Mouse (Mus musculus) heart, postnatal 14 days (tissue): ENCODE measurements around the gene Gna13. TPM values are rescaled to one million over a fixed set of nuclear protein-coding genes. Genes with fewer than 3 reads are reported as not detected.
"Not testable (repeated sequence)": the region's sequence is repeated elsewhere in the genome, so short reads cannot be mapped to it uniquely, and the experiment has no call there.

Source experiments
- DNase-seq, 2 experiments: peaks; one replicate each; pipeline ENCODE4 v3.0.0; 2021 to 2022
- intact Hi-C: fragments of 180-260 bp; cut with DNase I; formaldehyde crosslinking; loops from one replicate; pipeline ENCODE4 v1.15.1; 2025
- long read RNA-seq, 2 experiments: library from polyadenylated mRNA; stranded (forward); transcript quantifications; one replicate each; pipeline ENCODE4 v2.0.0; 2021
- total RNA-seq, 2 experiments: library from RNA; stranded (reverse); gene quantifications; 2 replicates each; pipeline ENCODE4 v1.2.3; 2021

Gna13 gene
- total RNA-seq: 10 to 100 TPM; 37.6 to 38.4 TPM
- long read RNA-seq, experiment 1, full-length matches to known transcripts: 16 of 22 reads
- long read RNA-seq, experiment 1, partial matches to known transcripts: 1 of 22 reads
- long read RNA-seq, experiment 1, other reads (novel, unspliced or antisense): 5 of 22 reads
- long read RNA-seq, experiment 2, full-length matches to known transcripts: 19 of 25 reads
- long read RNA-seq, experiment 2, partial matches to known transcripts: 2 of 25 reads
- long read RNA-seq, experiment 2, other reads (novel, unspliced or antisense): 4 of 25 reads

DNA sequence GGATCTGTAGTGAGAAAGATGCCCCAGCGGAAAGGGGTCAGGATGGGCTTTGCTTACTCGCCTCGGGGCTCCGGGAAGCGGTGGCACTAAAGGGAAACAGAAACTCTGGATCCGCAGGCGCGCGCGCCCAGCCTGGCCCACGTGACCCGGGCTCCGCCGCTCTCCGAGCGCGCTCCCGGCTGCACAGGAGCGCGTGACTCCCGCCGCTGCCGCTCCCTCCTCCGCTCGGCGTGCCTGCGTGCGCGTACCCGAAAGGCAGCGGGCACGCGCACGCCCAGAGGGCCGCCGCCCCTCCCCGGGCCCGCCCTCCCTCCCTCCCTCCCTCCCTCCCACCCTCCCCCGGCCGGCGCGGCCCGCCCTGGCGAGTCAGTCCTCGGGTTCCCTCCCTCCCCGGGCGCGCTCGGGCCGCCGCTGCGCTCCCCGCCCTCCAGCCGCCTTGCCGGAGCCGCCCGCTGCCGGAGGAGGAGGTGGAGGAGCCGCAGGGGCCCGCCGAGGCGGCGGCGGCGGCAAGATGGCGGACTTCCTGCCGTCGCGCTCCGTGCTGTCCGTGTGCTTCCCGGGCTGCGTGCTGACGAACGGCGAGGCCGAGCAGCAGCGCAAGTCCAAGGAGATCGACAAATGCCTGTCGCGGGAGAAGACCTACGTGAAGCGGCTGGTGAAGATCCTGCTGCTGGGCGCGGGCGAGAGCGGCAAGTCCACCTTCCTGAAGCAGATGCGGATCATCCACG, at the start of gene Gna13:
Gene Gna13, plus strand, starts transcription at position 369 of the 728 bp plus-strand sequence.
- intact Hi-C loops: loop anchor here (1.0 kb wide), 1 partner anchor 63 kb away; the partner anchor contains the start of gene Amz2
- peak; percentile 95 for DNase-seq

DNA sequence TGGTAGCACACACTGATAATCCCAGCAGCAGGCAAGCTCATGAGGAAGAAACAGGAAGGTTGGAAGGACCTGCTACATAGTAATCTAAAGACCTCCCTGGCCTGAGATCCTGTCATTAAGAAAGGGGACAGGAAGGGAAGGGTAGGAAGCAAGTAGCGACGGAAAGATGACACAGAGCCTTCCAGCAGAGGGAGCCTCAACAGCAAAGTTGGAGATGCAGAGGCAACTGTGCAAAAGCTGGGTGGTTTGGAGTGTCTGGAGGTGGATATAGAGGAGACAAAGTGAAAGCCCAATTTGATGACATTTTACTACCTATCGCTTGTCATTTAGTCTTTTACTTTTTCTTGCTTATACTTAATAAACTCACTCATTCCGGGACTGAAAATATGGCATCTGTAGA, 45.7 kb upstream of the Gna13 start:
- peak; percentile 43 to 69 for DNase-seq
- intact Hi-C loops: no loop called here

DNA sequence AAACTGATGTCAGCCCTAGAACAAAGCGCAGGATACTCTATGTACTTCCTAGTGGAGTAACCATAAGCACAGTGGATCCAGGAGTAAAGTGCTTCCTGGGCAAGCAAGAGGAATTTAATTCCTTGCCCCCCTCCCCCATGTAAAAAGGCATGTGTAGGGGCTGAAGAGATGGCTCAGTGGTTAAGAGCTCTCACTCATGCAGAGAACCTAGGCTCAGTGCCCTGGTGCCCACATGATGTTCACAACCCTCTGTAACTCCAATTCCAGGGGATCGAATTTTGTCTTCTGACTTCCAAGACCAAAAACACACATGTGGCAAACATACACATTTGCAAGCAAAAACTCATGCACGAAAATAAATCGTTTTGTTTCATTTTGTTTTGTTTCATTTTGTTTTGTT, 43.2 kb upstream of the Gna13 start:
- intact Hi-C loops: no loop called here

DNA sequence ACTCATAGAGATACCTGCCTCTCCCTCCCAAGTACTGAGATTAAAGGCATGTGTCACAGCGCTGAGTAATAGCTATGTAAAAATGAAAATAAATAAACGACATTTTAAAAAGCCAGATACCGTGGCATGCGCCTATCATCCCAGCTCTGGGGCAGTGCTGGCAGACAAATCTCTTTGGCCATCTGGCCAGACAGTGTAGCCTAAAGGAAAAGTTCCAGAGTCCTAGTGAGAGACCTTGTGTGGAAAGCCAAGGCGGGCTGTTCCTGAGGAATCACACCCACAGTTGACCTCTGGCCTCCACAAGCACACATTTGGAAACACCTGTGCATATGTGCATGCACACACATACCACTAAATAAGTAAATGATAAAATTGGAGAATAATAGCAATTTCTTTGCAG, 42.7 kb upstream of the Gna13 start:
- no peak for DNase-seq
- intact Hi-C loops: no loop called here

More for the DNA sequence above, 43.2 kb upstream of the Gna13 start:
- DNase-seq: no peak

DNA sequence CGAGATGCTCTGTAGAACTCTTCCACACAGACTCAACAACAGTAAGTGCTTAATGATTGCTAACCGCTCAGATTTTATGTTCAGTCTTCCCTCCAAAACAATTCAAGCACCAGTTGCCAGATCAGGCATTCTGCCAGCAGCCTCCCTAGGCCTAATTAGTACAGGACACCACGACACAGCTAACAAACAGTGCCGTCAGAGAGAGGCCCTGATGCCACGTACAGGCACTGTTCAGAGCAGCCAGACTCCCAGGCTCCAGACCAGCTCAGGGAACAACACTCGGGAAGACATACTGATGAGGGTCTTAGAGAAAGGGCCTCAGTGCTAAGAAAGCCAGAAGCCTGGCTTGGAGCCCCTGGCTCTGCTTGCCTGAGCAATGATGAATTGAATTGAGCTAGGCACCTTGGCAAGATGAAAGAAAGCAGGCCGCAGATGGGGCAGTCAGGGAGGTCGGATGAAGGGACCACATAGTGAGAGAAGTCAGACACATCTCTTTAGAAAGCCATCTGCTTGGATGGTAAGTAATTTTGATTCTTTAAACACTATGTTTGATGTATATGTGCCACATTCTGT, 42.2 kb upstream of the Gna13 start:
- DNase-seq: peak in 1 of 2 experiments; percentile 9
- intact Hi-C loops: no loop called here

DNA sequence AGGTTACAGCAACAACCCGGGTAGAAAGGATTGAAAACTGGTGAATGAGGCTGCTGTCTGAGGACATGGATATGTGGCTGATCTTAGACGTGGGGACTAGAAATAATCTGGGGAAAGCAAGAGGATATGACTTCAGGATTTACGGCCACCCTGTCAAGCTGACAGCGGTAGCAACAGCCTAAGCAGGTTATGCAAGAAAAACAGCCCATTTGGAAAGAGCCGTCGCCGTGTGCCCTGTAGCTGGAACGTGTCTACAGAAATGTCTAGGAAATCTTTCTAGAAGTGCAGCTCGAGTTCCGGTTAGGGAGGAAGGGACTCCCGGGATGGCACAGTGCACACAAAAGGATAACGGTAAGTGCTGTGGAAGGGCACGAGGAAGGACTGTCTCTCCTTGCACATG, 36.4 kb upstream of the Gna13 start:
- no peak for DNase-seq
- intact Hi-C loops: no loop called here

DNA sequence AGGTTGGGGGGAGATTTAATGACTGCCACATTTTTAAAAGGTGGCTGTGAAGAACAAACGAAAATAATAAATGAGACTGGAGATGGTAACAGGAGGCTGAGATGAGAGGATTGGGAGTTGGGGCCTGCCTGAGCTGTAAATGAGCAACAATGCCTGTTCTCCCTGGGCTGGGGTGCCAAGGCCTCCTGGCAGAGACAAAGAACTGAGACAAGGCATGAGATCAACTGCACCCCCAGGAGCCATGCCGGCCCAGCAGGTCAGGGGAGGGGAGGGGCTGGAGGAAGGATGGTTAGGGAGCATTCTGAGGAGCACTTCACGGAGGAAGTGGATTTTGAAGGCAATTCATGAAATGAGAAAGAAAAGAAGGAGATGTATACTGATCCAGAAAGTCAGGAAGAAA, 35.2 kb upstream of the Gna13 start:
- no peak for DNase-seq
- intact Hi-C loops: no loop called here

DNA sequence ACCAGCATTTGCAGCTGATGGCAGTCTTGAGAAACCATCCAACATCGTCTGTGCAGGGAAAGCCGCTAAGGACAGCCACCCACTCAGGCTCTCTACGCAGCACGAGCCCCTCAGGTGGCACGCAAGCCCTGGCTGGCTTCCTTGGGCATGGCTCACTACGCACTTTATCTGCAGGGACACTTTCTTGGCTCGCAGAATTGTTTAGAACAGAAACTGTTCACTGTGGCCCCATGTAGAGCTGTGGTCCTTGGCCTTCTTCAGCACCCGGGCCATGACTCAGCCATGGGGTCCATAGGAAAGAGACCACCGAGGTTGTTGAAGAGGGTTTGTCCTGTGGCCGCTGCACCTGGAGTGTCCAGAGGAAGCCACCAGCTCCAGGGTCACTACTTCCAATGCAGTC, 34.7 kb upstream of the Gna13 start:
- no peak for DNase-seq
- intact Hi-C loops: no loop called here

DNA sequence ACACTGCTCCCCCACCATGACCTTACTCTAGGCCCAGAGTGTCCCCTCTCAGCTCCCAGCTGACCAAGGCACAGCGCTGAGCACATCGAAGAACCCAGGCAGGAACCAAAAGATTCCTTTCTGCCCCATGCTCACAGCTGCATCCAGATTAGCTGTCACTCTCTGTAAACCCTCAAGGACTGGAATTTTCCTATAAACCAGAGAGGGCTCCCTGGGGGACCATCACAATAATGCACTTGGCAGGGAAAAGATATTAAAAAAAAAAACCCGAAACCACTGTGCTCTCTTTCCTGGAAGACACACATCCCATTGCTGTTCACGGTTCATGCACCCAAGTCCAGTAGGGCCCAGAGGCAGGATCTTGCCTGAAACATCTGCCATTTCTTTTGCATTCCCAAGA, 33.3 kb upstream of the Gna13 start:
- DNase-seq: no peak
- intact Hi-C loops: no loop called here

DNA sequence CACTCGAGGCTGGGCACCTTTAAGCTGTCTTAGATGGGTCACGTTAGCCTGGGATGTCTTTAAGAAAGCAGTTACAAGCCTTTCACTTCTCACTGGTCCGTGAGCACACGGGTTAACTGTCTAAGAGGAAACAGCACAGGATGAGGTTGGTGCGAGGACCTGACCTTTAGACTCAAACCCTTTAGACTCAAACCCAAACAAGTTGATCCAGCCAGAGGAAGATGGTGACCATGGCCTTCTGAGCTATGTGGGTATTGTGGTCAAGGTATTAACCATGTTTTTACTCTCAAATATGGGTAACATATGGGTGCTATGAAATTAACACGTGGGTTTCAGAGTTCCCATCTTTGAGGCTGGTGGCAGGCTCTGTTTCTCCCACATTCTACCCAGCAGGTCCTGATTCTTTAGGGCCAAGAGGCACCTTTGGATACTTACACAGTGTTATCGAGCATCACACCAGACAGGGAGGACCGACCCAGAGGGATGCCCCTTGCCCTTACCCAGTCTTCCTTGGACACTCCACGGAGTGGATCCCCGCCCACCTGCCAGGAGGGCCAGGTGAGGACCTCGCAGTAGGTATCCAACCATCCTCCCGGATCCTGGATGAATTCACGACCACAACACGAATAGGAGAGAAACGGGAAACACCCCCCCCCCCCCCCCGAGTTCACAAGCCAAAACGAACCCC, 31.8 kb upstream of the Gna13 start:
- no peak for DNase-seq
- intact Hi-C loops: loop anchor here (1.0 to 5.0 kb wide), 5 partner anchors 36 to 286 kb away; partner anchors contain the start of gene Amz2

DNA sequence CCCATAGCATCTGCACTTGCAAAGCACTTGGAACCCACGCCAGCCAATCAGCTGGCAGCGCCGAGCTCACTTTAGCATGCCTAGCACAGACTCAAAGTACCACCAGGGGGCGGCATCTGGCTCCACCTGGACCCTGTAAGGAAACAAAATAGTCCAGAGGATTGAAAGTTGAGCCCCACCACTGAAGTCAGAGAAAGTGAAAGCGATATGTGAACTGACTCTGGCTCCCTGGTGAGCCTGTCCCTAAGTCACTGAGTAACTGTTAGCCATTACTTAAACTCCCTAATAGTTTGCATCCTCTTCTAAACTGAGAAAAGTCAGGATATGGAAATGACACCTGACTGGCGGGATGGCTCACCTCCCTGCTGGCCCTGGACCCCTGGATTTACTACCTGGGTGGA, 31.2 kb upstream of the Gna13 start:
- peak; percentile 94 to 97 for DNase-seq
- intact Hi-C loops: loop anchor here (1.0 to 5.0 kb wide), 5 partner anchors 36 to 286 kb away; partner anchors contain the start of gene Amz2

DNA sequence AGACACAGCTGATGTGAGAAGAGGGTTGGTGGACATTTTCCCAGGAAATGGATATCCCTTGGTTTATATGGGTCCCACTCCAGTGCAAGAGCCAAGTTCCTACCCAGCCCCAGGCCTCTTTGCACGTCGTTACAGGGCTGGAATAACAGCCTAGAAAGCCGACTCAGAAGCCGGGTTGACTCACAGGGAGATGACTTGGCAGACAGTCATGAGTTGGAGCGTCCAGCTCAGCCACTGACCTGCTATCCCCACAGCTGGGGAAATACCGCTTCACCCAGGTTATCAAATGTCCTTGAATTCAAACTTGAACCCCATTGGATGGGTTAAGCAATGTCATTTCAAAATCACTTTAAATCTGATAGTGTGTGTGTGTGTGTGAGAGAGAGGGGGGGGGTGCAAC, 29.9 kb upstream of the Gna13 start:
- no peak for DNase-seq
- intact Hi-C loops: loop anchor here (5.0 kb wide), 3 partner anchors 35 to 285 kb away; no protein-coding TSS in a partner anchor

DNA sequence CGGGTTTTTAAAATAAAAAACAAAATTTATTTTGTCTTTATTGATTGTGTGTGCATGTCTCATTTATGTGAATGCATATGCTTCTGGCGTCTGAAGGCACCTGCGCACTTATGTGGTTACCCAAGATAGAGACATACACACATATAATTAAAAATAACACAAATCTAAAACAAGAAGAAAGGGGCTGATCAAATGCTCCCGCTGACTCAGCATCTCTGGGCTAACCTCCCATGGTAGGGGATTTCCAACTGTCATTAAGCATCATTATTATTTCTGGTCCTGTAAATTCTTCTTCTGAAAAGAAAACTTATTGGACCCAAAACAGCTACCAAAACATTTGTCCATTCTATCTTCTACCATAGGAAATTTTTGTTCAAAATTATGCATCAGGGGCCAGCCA, 27.9 kb upstream of the Gna13 start:
- DNase-seq: no peak
- intact Hi-C loops: loop anchor here (5.0 kb wide), 3 partner anchors 33 to 283 kb away; no protein-coding TSS in a partner anchor

DNA sequence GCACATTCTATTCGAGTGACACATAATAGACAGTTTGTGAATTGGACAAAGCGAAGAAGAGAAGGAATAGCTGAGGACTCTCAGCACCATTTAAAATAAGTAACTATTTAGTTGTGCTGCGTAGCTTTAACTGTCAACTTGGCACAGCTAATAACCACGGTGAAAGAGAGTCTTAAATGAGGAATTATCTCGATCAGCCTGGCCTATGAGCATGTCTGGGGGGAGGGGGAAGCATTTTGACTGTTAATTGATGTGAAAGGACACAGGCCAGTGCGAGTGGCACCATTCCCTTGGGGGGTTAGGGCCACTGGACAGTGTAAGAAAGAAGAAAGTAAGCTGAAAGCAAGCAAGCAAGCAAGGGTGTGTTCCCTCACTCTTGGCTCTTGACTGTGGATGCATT, 26.7 kb upstream of the Gna13 start:
- intact Hi-C loops: no loop called here
- DNase-seq: no peak

DNA sequence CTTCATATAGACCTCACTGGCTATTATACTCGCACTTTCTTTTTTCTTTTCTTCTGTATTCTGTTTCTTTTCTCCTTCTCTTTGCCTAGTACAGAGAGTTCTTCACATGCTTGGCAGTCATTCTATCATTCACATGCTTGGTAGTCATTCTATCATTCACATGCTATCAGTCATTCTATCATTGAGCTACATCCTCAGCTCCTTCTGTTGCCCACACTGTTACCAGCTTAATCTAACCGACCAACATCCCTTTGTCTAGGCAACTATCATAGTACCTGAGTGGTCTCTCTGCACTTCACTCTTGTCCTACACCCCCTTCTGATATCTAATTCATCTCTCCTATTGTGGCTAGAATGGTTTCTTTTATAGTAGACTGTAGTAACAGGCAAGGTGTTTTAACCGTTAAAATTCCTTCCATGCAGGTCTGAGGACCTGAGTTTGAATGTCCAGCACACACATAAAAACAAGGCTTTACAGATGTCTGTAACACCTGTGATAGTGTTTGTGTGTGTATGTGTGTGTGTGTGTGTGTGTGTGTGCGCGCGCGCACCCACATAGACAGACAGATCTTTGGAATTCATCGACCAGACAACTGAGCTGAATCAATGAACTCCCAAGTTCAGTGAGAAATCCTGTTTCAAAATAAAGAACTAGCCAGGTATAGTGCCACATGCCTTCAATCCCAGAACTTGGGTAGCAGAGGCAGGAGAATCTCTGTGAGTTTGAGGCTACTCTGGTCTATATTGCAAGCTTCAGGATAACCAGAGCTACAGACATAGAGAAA, 23.3 kb upstream of the Gna13 start:
- no peak for DNase-seq
- intact Hi-C loops: no loop called here

DNA sequence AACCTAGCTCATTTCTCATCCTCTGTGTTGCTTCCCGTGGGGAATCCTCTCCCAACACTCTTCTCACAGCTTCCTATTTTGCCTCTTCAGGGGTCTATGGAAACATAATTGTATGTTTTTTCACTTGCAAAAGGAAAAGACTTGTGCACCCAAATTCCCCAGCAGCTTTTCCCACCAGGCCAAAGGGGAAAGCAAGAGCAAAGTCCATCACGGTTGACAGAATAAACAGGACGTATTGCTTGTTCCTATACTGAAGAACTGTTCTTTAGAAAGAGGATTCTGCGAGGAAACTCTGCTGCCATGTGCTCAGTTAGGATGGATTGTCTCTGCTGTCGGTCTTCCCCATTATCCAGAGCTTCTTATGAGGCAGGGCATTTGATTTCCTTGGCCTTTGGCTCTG, 22.1 kb upstream of the Gna13 start:
- DNase-seq: no peak
- intact Hi-C loops: no loop called here

DNA sequence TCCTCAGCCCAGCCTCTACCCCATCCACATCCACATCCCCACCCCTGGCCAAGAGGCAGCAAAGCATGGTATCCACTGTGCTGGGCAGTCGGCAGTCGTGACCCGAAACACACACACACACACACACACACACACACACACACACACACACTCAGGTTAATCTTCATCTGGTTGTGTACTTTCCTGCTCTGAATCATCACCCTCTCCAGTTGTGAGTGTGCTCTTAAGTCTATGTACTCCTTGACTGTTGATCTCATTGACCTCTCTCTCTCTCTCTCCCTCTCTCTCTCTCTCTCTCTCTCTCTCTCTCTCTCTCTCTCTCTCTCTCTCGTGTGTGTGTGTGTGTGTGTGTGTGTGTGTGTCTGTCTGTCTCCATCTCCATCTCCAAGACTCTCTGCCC, 20.0 kb upstream of the Gna13 start:
- intact Hi-C loops: not testable (repeated sequence)

DNA sequence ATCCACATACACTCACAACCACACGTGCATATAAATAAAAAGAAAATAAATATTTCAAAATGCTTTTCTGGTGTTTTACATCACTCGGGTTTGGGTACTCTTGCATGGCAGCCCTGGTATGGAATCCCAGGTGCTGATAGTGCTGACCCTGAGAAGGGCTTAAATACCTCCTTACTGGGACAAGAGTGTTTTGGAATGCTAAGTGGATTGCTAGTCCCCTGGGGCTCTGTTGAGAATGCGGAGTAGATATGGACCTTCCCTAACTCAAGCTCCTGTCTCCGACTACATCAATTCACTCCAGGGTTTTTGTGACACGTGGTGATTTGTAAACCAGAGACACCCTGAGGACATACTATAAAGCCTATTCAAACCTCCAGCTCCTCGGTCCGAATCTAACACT, 19.1 kb upstream of the Gna13 start:
- intact Hi-C loops: no loop called here
- DNase-seq: no peak

More for the DNA sequence above, 20.0 kb upstream of the Gna13 start:
- DNase-seq: not testable (repeated sequence)

DNA sequence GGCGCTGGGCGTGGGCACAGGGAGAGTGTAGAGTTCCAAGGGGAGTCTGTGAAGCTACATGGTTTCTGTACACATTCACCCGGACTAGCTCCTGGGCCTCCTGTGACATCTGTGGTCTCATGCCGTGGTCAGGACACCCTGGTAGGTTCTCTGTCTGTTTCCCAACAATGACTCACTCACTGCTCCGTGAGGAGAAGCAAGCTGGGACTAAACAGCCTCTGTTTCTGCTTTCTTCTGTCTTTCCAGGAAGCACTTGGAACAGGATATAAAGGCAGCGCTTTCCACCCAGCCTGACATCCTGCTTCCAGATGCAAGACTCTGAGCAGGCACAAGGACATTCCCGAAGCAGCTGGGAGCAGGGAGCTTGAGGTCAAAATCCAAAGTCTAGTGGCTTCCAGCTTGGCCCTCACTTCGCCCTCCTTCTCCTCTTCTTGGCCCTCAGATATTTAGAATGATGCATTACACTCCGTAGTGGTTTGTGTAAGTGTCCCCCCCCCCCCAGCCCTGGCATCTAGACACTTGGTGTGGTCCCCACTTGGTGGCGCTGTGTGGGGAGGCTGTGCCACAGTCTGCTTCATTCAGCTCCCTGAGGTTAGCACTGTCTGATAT, 18.5 kb upstream of the Gna13 start:
- intact Hi-C loops: no loop called here
- peak; percentile 67 to 76 for DNase-seq
